Mouse (Mus musculus) ES-Bruce4 (cell line): ENCODE results near the gene E130308A19Rik.

ENCODE experiments used
- EP300 ChIP-seq: IDR thresholded peaks from 2 replicates; pipeline ENCODE4 v1.6.1; 2011; ENCODE audit warnings: low read depth, low read length; ENCODE audit not compliant: insufficient read depth
- POLR2A ChIP-seq: IDR thresholded peaks from one replicate; pipeline ENCODE4 v1.8.1; 2011; ENCODE audit warnings: low read length; ENCODE audit not compliant: insufficient read depth

- no peak for TF ChIP-seq POLR2A
- no peak for TF ChIP-seq EP300
Measured at GRCm38 (mm10) chr4:59803358-59803757, 177.3 kb downstream of the E130308A19Rik start.
